Mouse (Mus musculus) forebrain, embryonic 14.5 days (tissue): ENCODE data around the gene Hoxd13. TPM values are rescaled to one million over a fixed set of nuclear protein-coding genes. Genes with fewer than 3 reads are reported as not detected.
A peak's percentile ranks its signal among the peaks of the same experiment; 100 is the strongest.

ENCODE experiments used
- ATAC-seq: fragments of 200-750 bp; cut with Nextera tagmentation; 2 replicates; pipeline ENCODE4 v1.8.0; 2017; ENCODE audit warnings: mild to moderate bottlenecking, moderate library complexity
- DNase-seq: peaks from one replicate; pipeline ENCODE4 v3.0.0-alpha.2; 2015; ENCODE audit warnings: low spot score
- H3K27ac ChIP-seq: fragments of 300-500 bp; sonication (generic); 2 replicates; pipeline ENCODE4 v1.5.1; 2014; ENCODE audit warnings: low read depth, mild to moderate bottlenecking, control low read depth, low read length, moderate library complexity
- H3K27me3 ChIP-seq: fragments of 300-500 bp; sonication (generic); replicated peaks from 2 replicates; pipeline ENCODE4 v1.6.1; 2014; ENCODE audit warnings: low read length, control low read depth, mixed read lengths; ENCODE audit not compliant: control insufficient read depth, insufficient read depth
- H3K36me3 ChIP-seq: fragments of 300-500 bp; sonication (generic); 2 replicates; pipeline ENCODE4 v1.6.1; 2014; ENCODE audit warnings: low read length, control low read depth; ENCODE audit not compliant: control insufficient read depth, insufficient read depth
- H3K4me1 ChIP-seq: fragments of 300-500 bp; sonication (generic); 2 replicates; pipeline ENCODE4 v1.6.1; 2014; ENCODE audit warnings: antibody characterized with exemption, low read length, control low read depth; ENCODE audit not compliant: control insufficient read depth, insufficient read depth
- H3K4me2 ChIP-seq: fragments of 300-500 bp; sonication (generic); 2 replicates; pipeline ENCODE4 v1.6.1; 2014; ENCODE audit warnings: mild to moderate bottlenecking, control low read depth, low read length
- H3K4me3 ChIP-seq: fragments of 300-500 bp; sonication (generic); 2 replicates; pipeline ENCODE4 v1.5.1; 2014; ENCODE audit warnings: low read depth, low read length, control low read depth
- H3K9ac ChIP-seq: fragments of 300-500 bp; sonication (generic); 2 replicates; pipeline ENCODE4 v1.6.1; 2014; ENCODE audit warnings: mild to moderate bottlenecking, low read length, control low read depth, moderate library complexity
- H3K9me3 ChIP-seq: fragments of 300-500 bp; sonication (generic); replicated peaks from 2 replicates; pipeline ENCODE4 v1.6.1; 2016; ENCODE audit warnings: low read length, control low read depth, mixed read lengths; ENCODE audit not compliant: control insufficient read depth
- WGBS: fragments of 180-500 bp; shearing (Covaris S2); extraction: QIAGEN DNeasy Blood & Tissue Kit; methylation state at CpG from one replicate; pipeline ENCODE4 v1.1.7; 2014; 5-methylcytosine and 5-hydroxymethylcytosine counted together
- microRNA-seq: library from miRNA; unstranded; fragments of <30 nt; microRNA quantifications from one replicate; pipeline ENCODE4, GENCODE M21; 2016
- polyA plus RNA-seq: library from polyadenylated mRNA; unstranded; fragments of >200 nt; fragmentation: Nextera tagmentation; extraction: Ambion mirVana; gene quantifications from 2 replicates; pipeline ENCODE4 v1.2.1, GENCODE M21; 2014

Gene Hoxd13
- polyA plus RNA-seq, 1 experiment from 2014 or later = not detected

GRCm38 (mm10) chr2:74714881-74715280, 46.8 kb downstream of the Hoxd13 start:
- Histone ChIP-seq H3K4me1 (no peaks in the 10 kb centered on the region), H3K4me3 (no peak overlapping the region), H3K9me3 (no peaks in the 10 kb centered on the region), H3K4me2 (no peak overlapping the region), H3K9ac (no peak overlapping the region), H3K36me3 (no peaks in the 10 kb centered on the region), H3K27me3 (peaks cover 97% of the 10 kb centered on the region), H3K27ac (no peak overlapping the region)
- ATAC-seq (no peak), DNase-seq (no peak)
- 0% methylated on average over 14 of the region's 14 CpGs for WGBS

GRCm38 (mm10) chr2:74715504-74716241, 47.6 kb downstream of the Hoxd13 start:
- Histone ChIP-seq H3K36me3 (no peaks in the 10 kb centered on the region), H3K27ac (no peak overlapping the region), H3K9ac (no peak overlapping the region), H3K4me3 (no peak overlapping the region), H3K4me2 (peak overlapping the region; percentile 34; the same call in 1 of the 2 replicates), H3K27me3 (peaks cover 97% of the 10 kb centered on the region), H3K9me3 (no peaks in the 10 kb centered on the region), H3K4me1 (no peaks in the 10 kb centered on the region)
- DNase-seq (peak; percentile 90), ATAC-seq (peak; percentile 69)
- WGBS = 3% methylated on average over 26 of the region's 26 CpGs

- H3K4me2 ChIP-seq = no peak overlapping the region
- DNase-seq = no peak
- no peak overlapping the region for H3K27ac ChIP-seq
- no peaks in the 10 kb centered on the region for H3K4me1 ChIP-seq
- no peaks in the 10 kb centered on the region for H3K9me3 ChIP-seq
- H3K9ac ChIP-seq = no peak overlapping the region
- ATAC-seq = no peak
- H3K27me3 ChIP-seq = peaks cover 99% of the 10 kb centered on the region
- WGBS = 6% methylated on average over 2 of the region's 2 CpGs
- H3K4me3 ChIP-seq = no peak overlapping the region
- H3K36me3 ChIP-seq = no peaks in the 10 kb centered on the region
Observed at GRCm38 (mm10) chr2:74720384-74720783, 52.3 kb downstream of the Hoxd13 start.

- H3K4me3 ChIP-seq = no peak overlapping the region
- no peak overlapping the region for H3K4me2 ChIP-seq
- WGBS = 3% methylated on average over 5 of the region's 5 CpGs
- no peaks in the 10 kb centered on the region for H3K9me3 ChIP-seq
- H3K9ac ChIP-seq = no peak overlapping the region
- H3K4me1 ChIP-seq = no peaks in the 10 kb centered on the region
- DNase-seq (no peak), ATAC-seq (no peak)
- peaks cover 99% of the 10 kb centered on the region for H3K27me3 ChIP-seq
- no peak overlapping the region for H3K27ac ChIP-seq
- H3K36me3 ChIP-seq = no peaks in the 10 kb centered on the region
Observed at GRCm38 (mm10) chr2:74720955-74721491, 52.9 kb downstream of the Hoxd13 start.

Small RNA genes within 50 kb of the gene (microRNA-seq; reads per million reads assigned to microRNA genes)
- not detected for gene Gm44463

Other genes starting within 250 kb of the Hoxd13 start
- 33.3 and 48.8 TPM in 2 replicates for gene Lnpk, start 88.9 kb upstream of the Hoxd13 start, polyA plus RNA-seq
- not detected in 2 replicates for gene Evx2, start 8.8 kb upstream of the Hoxd13 start, polyA plus RNA-seq
- not detected in 2 replicates for gene Hoxd12, start 6.7 kb downstream of the Hoxd13 start, polyA plus RNA-seq
- gene Hoxd11, start 11.2 kb downstream of the Hoxd13 start, polyA plus RNA-seq = not detected in 2 replicates
- gene Hoxd10, start 23.6 kb downstream of the Hoxd13 start, polyA plus RNA-seq = not detected in 2 replicates
- not detected in 2 replicates for gene Hoxd9, start 29.4 kb downstream of the Hoxd13 start, polyA plus RNA-seq
- 0.09 TPM in 1 of 2 replicates, not detected in the other for gene Hoxd8, start 36.3 kb downstream of the Hoxd13 start, polyA plus RNA-seq
- gene Hoxd3, start 43.6 kb downstream of the Hoxd13 start, polyA plus RNA-seq = not detected in 2 replicates
- not detected in 2 replicates for gene Hoxd4, start 43.6 kb downstream of the Hoxd13 start, polyA plus RNA-seq
- not detected in 2 replicates for gene Gm28230, start 58.4 kb downstream of the Hoxd13 start, polyA plus RNA-seq
- not detected in 2 replicates for gene Hoxd1, start 94.7 kb downstream of the Hoxd13 start, polyA plus RNA-seq
- gene Mtx2, start 157.5 kb downstream of the Hoxd13 start, polyA plus RNA-seq = 161 and 168 TPM in 2 replicates